Mouse (Mus musculus) spleen, postnatal 14 days (tissue): ENCODE measurements around the gene Gm5724.

Source experiments
- DNase-seq, 2 experiments: peaks; one replicate each; pipeline ENCODE4 v3.0.0; 2021 to 2022; ENCODE audit warnings: low spot score in 2 of 2

The Gm5724 gene

GRCm38 (mm10) chr6:141773710-141774109 is at the start of gene Gm5724:
Gm5724 (minus strand) TSS chr6:141773810.
- DNase-seq = no peak

- no peak for DNase-seq
These were observed 24.2 kb upstream of the Gm5724 start for GRCm38 (mm10) chr6:141797837-141798236.

GRCm38 (mm10) chr6:141774476-141774875 is 866 bp upstream of the Gm5724 start:
- DNase-seq = no peak

GRCm38 (mm10) chr6:141691246-141691645 is 82.4 kb downstream of the Gm5724 start:
- no peak for DNase-seq

GRCm38 (mm10) chr6:141687008-141687407 is 86.6 kb downstream of the Gm5724 start:
- no peak for DNase-seq
